Mouse (Mus musculus) induced T-regulatory cell, adult 2 months (primary cell): ENCODE data around the gene Aanat.

ENCODE experiments used
- DNase-seq: peaks from one replicate; pipeline ENCODE4 v3.0.0-alpha.2; 2012; ENCODE audit warnings: low read depth

The Aanat gene

GRCm38 (mm10) chr11:116574982-116575381, 11.2 kb upstream of the Aanat start:
- DNase-seq = no peak

GRCm38 (mm10) chr11:116575396-116575795, 10.8 kb upstream of the Aanat start:
- no peak for DNase-seq

GRCm38 (mm10) chr11:116579280-116579679, 7.0 kb upstream of the Aanat start:
- DNase-seq = no peak

- DNase-seq = peak; percentile 44
Observed at GRCm38 (mm10) chr11:116580031-116580652, 6.1 kb upstream of the Aanat start.

GRCm38 (mm10) chr11:116580711-116581375, 5.4 kb upstream of the Aanat start:
- peak; percentile 82 for DNase-seq

- DNase-seq = peak; percentile 95
Observed at GRCm38 (mm10) chr11:116581376-116581814, 4.8 kb upstream of the Aanat start, which contains the start of gene Ube2o. Gene Ube2o (minus strand): TSS chr11:116581447.

- no peak for DNase-seq
Observed at GRCm38 (mm10) chr11:116585682-116586081, 550 bp upstream of the Aanat start.

- DNase-seq = peak; percentile 89
Observed at GRCm38 (mm10) chr11:116586801-116587631, 784 bp downstream of the Aanat start.

GRCm38 (mm10) chr11:116589020-116589531, 2.8 kb downstream of the Aanat start:
- DNase-seq = no peak

- no peak for DNase-seq
Observed at GRCm38 (mm10) chr11:116589574-116589973, 3.3 kb downstream of the Aanat start.

- no peak for DNase-seq
Observed at GRCm38 (mm10) chr11:116591621-116592020, 5.4 kb downstream of the Aanat start.

- DNase-seq = peak; percentile 92
Observed at GRCm38 (mm10) chr11:116592428-116592827, 6.2 kb downstream of the Aanat start.

- DNase-seq = no peak
Observed at GRCm38 (mm10) chr11:116593345-116593744, 7.1 kb downstream of the Aanat start.

GRCm38 (mm10) chr11:116596766-116597165, 10.5 kb downstream of the Aanat start:
- no peak for DNase-seq

- DNase-seq = no peak
Observed at GRCm38 (mm10) chr11:116598193-116598592, 12.0 kb downstream of the Aanat start.

GRCm38 (mm10) chr11:116599230-116599629, 13.0 kb downstream of the Aanat start:
- no peak for DNase-seq

GRCm38 (mm10) chr11:116601166-116601565, 14.9 kb downstream of the Aanat start:
- no peak for DNase-seq

GRCm38 (mm10) chr11:116602043-116602442, 15.8 kb downstream of the Aanat start:
- no peak for DNase-seq

GRCm38 (mm10) chr11:116603339-116603738, 17.1 kb downstream of the Aanat start:
- peak; percentile 68 for DNase-seq

- DNase-seq = no peak
Observed at GRCm38 (mm10) chr11:116604097-116604496, 17.9 kb downstream of the Aanat start.

GRCm38 (mm10) chr11:116607717-116608116, 21.5 kb downstream of the Aanat start:
- no peak for DNase-seq

- DNase-seq = no peak
Observed at GRCm38 (mm10) chr11:116609965-116610630, 23.9 kb downstream of the Aanat start.
